Mouse (Mus musculus) heart, adult 2 months (tissue): ENCODE data around the gene Arih1.

Experiments used
- CTCF ChIP-seq: fragments of 200-600 bp; IDR thresholded peaks from 2 replicates; pipeline ENCODE4 v1.8.1; 2022; ENCODE audit warnings: antibody characterized with exemption, mild to moderate bottlenecking, moderate library complexity
- POLR2A ChIP-seq: fragments of 200-500 bp; IDR thresholded peaks from 2 replicates; pipeline ENCODE4 v1.6.1; 2011; ENCODE audit warnings: mild to moderate bottlenecking, low read depth, low read length, control low read depth; ENCODE audit not compliant: insufficient read depth

DNA sequence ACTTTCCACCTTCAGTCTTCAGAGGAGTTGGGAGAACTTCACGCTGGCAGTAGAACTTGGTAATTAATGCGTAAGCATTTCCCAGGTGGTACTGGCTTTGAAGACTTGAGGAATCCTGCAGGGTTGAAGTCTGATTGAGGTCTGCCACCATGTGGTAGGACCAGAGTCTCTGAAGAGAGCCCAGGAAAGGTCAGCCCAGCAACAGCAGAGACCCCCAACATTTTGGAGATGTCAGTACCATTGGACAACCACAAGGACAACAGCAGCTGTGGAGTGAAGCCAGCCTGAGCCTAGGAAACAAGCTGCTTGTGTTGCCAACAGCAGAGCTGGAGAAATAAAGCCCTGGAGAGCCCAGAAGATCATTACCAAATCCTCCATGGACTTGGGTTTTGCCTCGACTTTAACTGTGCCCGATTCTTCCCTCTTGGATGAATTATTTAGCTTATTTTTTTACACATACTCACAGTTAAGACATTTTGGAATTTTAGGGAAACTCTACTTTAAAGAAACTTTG, 27.4 kb downstream of the Arih1 start:
- TF ChIP-seq POLR2A (no peak), CTCF (peak; percentile 52)
